Comparison of ENCODE assay signal across 15 mouse cellular contexts in the genomic region with DNA sequence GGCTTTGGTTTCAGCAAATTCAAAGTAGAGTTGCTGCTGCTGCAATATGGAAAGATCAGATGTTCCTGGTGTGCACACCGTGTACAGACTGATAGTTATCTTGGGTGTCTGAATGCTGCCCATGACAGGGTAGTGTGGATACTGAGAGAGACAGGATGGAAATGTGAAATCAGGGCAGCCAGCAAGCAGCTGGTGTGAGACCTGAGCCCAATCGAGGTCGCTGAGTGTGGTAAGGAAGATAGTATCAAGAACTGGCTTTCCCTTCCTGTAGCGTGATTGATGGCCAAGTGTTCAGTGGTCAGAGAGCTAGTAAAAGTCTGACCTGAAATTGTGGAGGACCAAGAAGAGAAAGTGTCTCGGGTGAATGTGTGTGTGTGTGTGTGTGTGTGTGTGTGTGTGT.
"Had no signal": no experiment of that assay in that cellular context is flagged by ENCODE, and none has a peak within 500 bp of the region (broad histone marks: within the 10 kb centered on the region; RNA-seq: fewer than 3 reads in every experiment).

No protein-coding gene starts in this region.

- H3K4me2 ChIP-seq: kidney, embryonic 15.5 days; liver, embryonic 13.5 days; midbrain, embryonic 12.5 days; neural tube, embryonic 13.5 days had no signal

- H3K4me1 ChIP-seq: midbrain, embryonic 12.5 days; neural tube, embryonic 13.5 days had no signal

- H3K27ac ChIP-seq: kidney, embryonic 15.5 days; left cerebral cortex, adult 2 months; liver, embryonic 13.5 days; midbrain, embryonic 12.5 days; neural tube, embryonic 13.5 days had no signal

- H3K36me3 ChIP-seq: kidney, embryonic 15.5 days; midbrain, embryonic 12.5 days; neural tube, embryonic 13.5 days had no signal

- H3K27me3 ChIP-seq: kidney, embryonic 15.5 days; liver, embryonic 13.5 days; midbrain, embryonic 12.5 days; neural tube, embryonic 13.5 days had no signal

- H3K9ac ChIP-seq: kidney, embryonic 15.5 days; liver, embryonic 13.5 days; midbrain, embryonic 12.5 days; neural tube, embryonic 13.5 days had no signal

- H3K9me3 ChIP-seq: kidney, embryonic 15.5 days; liver, embryonic 13.5 days; midbrain, embryonic 12.5 days; neural tube, embryonic 13.5 days had no signal

- H3K4me3 ChIP-seq: kidney, embryonic 15.5 days; left cerebral cortex, adult 2 months; liver, embryonic 13.5 days; midbrain, embryonic 12.5 days; neural tube, embryonic 13.5 days had no signal

- DNase-seq: kidney, adult 8-10 months; kidney, postnatal 36 days; layer of hippocampus, postnatal 36 days; liver, embryonic 13.5 days; lung, adult 2 months; lung, postnatal 14 days; lung, postnatal 4 days; retina, postnatal 1 day; right cerebral cortex, postnatal 25 days; thymus, adult 18-20 months; thymus, postnatal 36 days had no signal
